Comparison of ENCODE assay signal across 10 mouse cellular contexts in genomic region chr5:112237439-112237838, GRCm38 (mm10). TPM values are rescaled to one million over a fixed set of nuclear protein-coding genes. Genes with fewer than 3 reads are reported as not detected.
DNase-seq lines count a peak whose midpoint lies in the region; ATAC-seq lines count a peak whose summit lies in the region.
"Had no signal": no experiment of that assay in that cellular context is flagged by ENCODE, and none has a peak within 500 bp of the region (broad histone marks: within the 10 kb centered on the region; RNA-seq: fewer than 3 reads in every experiment).

No protein-coding gene starts in this region.

- no peak overlapping the region for H3K27ac ChIP-seq in embryonic facial prominence, embryonic 15.5 days (replicated peaks)
- peak overlapping the region; percentile 68; the same call in 1 of the 2 replicates for H3K27ac ChIP-seq in limb, embryonic 10.5 days

- H3K9ac ChIP-seq in embryonic facial prominence, embryonic 15.5 days: no peak overlapping the region

- peak; percentile 37; the same call in 1 of the 2 replicates for ATAC-seq in embryonic facial prominence, embryonic 15.5 days (ENCODE audit: insufficient number of reproducible peaks, low FRiP score, low TSS enrichment, low read depth)
- ATAC-seq in megakaryocyte progenitor cell, adult 5-6 weeks (replicated peaks; ENCODE audit: poor library complexity): no peak

- H3K36me3 ChIP-seq in embryonic facial prominence, embryonic 15.5 days: no peaks in the 10 kb centered on the region
- H3K36me3 ChIP-seq in limb, embryonic 10.5 days: no peaks in the 10 kb centered on the region

- no peak overlapping the region for H3K4me3 ChIP-seq in embryonic facial prominence, embryonic 15.5 days (replicated peaks)
- H3K4me3 ChIP-seq in limb, embryonic 10.5 days: peak overlapping the region; percentile 24
- H3K4me3 ChIP-seq: erythroblast, embryonic 14.5 days; megakaryocyte, embryonic 14.5 days had no signal

- no peak overlapping the region for H3K4me2 ChIP-seq in embryonic facial prominence, embryonic 15.5 days (replicated peaks)

- H3K4me1 ChIP-seq in embryonic facial prominence, embryonic 15.5 days: peaks cover 6% of the 10 kb centered on the region; the same call in 1 of the 2 replicates
- H3K4me1 ChIP-seq in limb, embryonic 10.5 days: peaks cover 25% of the 10 kb centered on the region

- DNase-seq in cerebellum, postnatal 10 days: peak; percentile 81 to 89
- no peak for DNase-seq in cerebellum, adult 11-12 months
- peak; percentile 58 for DNase-seq in limb, embryonic 10.5 days (ENCODE audit: low spot score)
- DNase-seq in retina, postnatal 1 day: peak; percentile 97
- DNase-seq in urinary bladder, postnatal 25 days (ENCODE audit: low spot score): no peak
- DNase-seq in kidney, postnatal 14 days: no peak

- no peaks in the 10 kb centered on the region for H3K9me3 ChIP-seq in embryonic facial prominence, embryonic 15.5 days (replicated peaks)
- H3K9me3 ChIP-seq in limb, embryonic 10.5 days (replicated peaks): no peaks in the 10 kb centered on the region

- peaks cover 33% of the 10 kb centered on the region for H3K27me3 ChIP-seq in embryonic facial prominence, embryonic 15.5 days
- H3K27me3 ChIP-seq in limb, embryonic 10.5 days (ENCODE audit: low read depth, poor library complexity, severe bottlenecking): peaks cover 48% of the 10 kb centered on the region

- 1% methylated on average over 16 of the region's 16 CpGs for WGBS in embryonic facial prominence, embryonic 15.5 days
- WGBS in limb, embryonic 10.5 days: 3% methylated on average over 16 of the region's 16 CpGs

RNA-seq across cellular contexts. Expression of gene Cryba4, which starts 14.9 kb away (rescaled TPM):
- polyA plus RNA-seq in embryonic facial prominence, embryonic 15.5 days (2015; fragmentation: Nextera tagmentation; extraction: Ambion mirVana): 3.4 and 3.7 TPM in 2 replicates
- 0.34 and 0.46 TPM in 2 replicates for polyA plus RNA-seq in limb, embryonic 10.5 days (2016; fragmentation: Nextera tagmentation; extraction: Ambion mirVana)
- total RNA-seq in megakaryocyte progenitor cell, adult 5-6 weeks (2015): not detected in 2 replicates
- total RNA-seq in megakaryocyte progenitor cell, adult 5-6 weeks (2017): not detected in 2 replicates
- polyA plus RNA-seq: erythroblast, embryonic 14.5 days had no signal

RNA-seq across cellular contexts. Expression of gene Crybb1, which starts 18.2 kb away (rescaled TPM):
- polyA plus RNA-seq in embryonic facial prominence, embryonic 15.5 days (2015; fragmentation: Nextera tagmentation; extraction: Ambion mirVana): 6.8 and 7.7 TPM in 2 replicates
- polyA plus RNA-seq in limb, embryonic 10.5 days (2016; fragmentation: Nextera tagmentation; extraction: Ambion mirVana): not detected in 2 replicates
- total RNA-seq in megakaryocyte progenitor cell, adult 5-6 weeks (2015): not detected in 2 replicates
- not detected in 2 replicates for total RNA-seq in megakaryocyte progenitor cell, adult 5-6 weeks (2017)
- polyA plus RNA-seq: erythroblast, embryonic 14.5 days had no signal

RNA-seq across cellular contexts. Expression of gene Tpst2, which starts 39.1 kb away (rescaled TPM):
- polyA plus RNA-seq in embryonic facial prominence, embryonic 15.5 days (2015; fragmentation: Nextera tagmentation; extraction: Ambion mirVana): 51.0 and 52.0 TPM in 2 replicates
- 37.5 and 38.0 TPM in 2 replicates for polyA plus RNA-seq in limb, embryonic 10.5 days (2016; fragmentation: Nextera tagmentation; extraction: Ambion mirVana)
- 22.6 and 29.6 TPM in 2 replicates for total RNA-seq in megakaryocyte progenitor cell, adult 5-6 weeks (2015)
- total RNA-seq in megakaryocyte progenitor cell, adult 5-6 weeks (2017): 31.4 and 45.3 TPM in 2 replicates

Comparison
In these comparisons a context has a peak if more than half of its experiments do, and no peak if none do; other contexts are left out.
1. DNase-seq: peak in cerebellum, postnatal 10 days (2 of 2), limb, embryonic 10.5 days (single experiment) and retina, postnatal 1 day (single experiment); none in cerebellum, adult 11-12 months (single experiment), urinary bladder, postnatal 25 days (single experiment) and kidney, postnatal 14 days (single experiment).